Mouse (Mus musculus) liver, embryonic 14.5 days (tissue): ENCODE measurements around the gene Sdcbp2. TPM values are rescaled to one million over a fixed set of nuclear protein-coding genes. Genes with fewer than 3 reads are reported as not detected.
A peak's percentile ranks its signal among the peaks of the same experiment; 100 is the strongest.

Source experiments
- ATAC-seq: fragments of 200-750 bp; cut with Nextera tagmentation; 2 replicates; pipeline ENCODE4 v1.8.0; 2017; ENCODE audit warnings: moderate number of reproducible peaks, mild to moderate bottlenecking, moderate library complexity; ENCODE audit not compliant: insufficient read depth
- DNase-seq, 3 experiments: peaks; one replicate each; pipeline ENCODE4 v3.0.0-alpha.2; 2012 to 2013; ENCODE audit warnings: low read depth in 3 of 3, low spot score in 3 of 3
- H3K27ac ChIP-seq: fragments of 300-500 bp; sonication (generic); 2 replicates; pipeline ENCODE4 v1.5.1; 2014; ENCODE audit warnings: moderate library complexity, mild to moderate bottlenecking, control low read depth, inconsistent platforms
- H3K27me3 ChIP-seq: fragments of 300-500 bp; sonication (generic); 2 replicates; pipeline ENCODE4 v1.6.1; 2014; ENCODE audit warnings: mild to moderate bottlenecking, low read length, moderate library complexity; ENCODE audit not compliant: control insufficient read depth, insufficient read depth
- H3K36me3 ChIP-seq: fragments of 300-500 bp; sonication (generic); replicated peaks from 2 replicates; pipeline ENCODE4 v1.6.1; 2014; ENCODE audit warnings: low read depth; ENCODE audit not compliant: control insufficient read depth, insufficient read depth
- H3K4me1 ChIP-seq, 2 experiments: fragments of 200-500 bp in 1 of 2; fragments of 300-500 bp in 1 of 2; sonication (generic) in 1 of 2; replicated peaks; 2 replicates each; pipeline ENCODE4 v1.6.1; 2012 to 2014; ENCODE audit warnings: antibody characterized with exemption in 1 of 2, inconsistent platforms in 1 of 2, low read length in 1 of 2; ENCODE audit not compliant: control insufficient read depth in 2 of 2, insufficient read depth in 2 of 2
- H3K4me2 ChIP-seq: fragments of 300-500 bp; sonication (generic); 2 replicates; pipeline ENCODE4 v1.6.1; 2014; ENCODE audit warnings: low read depth, mild to moderate bottlenecking, control low read depth, moderate library complexity
- H3K4me3 ChIP-seq, 2 experiments: fragments of 200-500 bp in 1 of 2; fragments of 300-500 bp in 1 of 2; sonication (generic) in 1 of 2; 2 replicates each; pipeline ENCODE4 v1.5.1; 2012 to 2014; ENCODE audit warnings: low read depth in 2 of 2, low read length in 2 of 2, mild to moderate bottlenecking in 2 of 2, control low read depth in 1 of 2, inconsistent platforms in 1 of 2, moderate library complexity in 1 of 2; ENCODE audit not compliant: insufficient read depth in 1 of 2
- H3K9ac ChIP-seq: fragments of 300-500 bp; sonication (generic); replicated peaks from 2 replicates; pipeline ENCODE4 v1.6.1; 2014; ENCODE audit warnings: mild to moderate bottlenecking, control low read depth, moderate library complexity
- H3K9me3 ChIP-seq: fragments of 300-500 bp; sonication (generic); 2 replicates; pipeline ENCODE4 v1.6.1; 2016; ENCODE audit warnings: low read length, mixed read lengths; ENCODE audit not compliant: control insufficient read depth
- CTCF ChIP-seq: IDR thresholded peaks from 2 replicates; pipeline ENCODE4 v1.5.1; 2016; ENCODE audit warnings: antibody characterized with exemption, low read depth, control low read depth
- EP300 ChIP-seq: IDR thresholded peaks from 2 replicates; pipeline ENCODE4 v1.6.1; 2016; ENCODE audit warnings: antibody characterized with exemption, low read depth
- WGBS: fragments of 180-500 bp; shearing (Covaris S2); extraction: QIAGEN DNeasy Blood & Tissue Kit; methylation state at CpG from one replicate; pipeline ENCODE4 v1.1.7; 2014; ENCODE audit not compliant: insufficient replicate concordance; 5-methylcytosine and 5-hydroxymethylcytosine counted together
- polyA plus RNA-seq, 2 experiments: library from polyadenylated mRNA; depleted of rRNA in 1 of 2; stranded (reverse) in 1 of 2; unstranded in 1 of 2; fragments of >200 nt; fragmentation: Nextera tagmentation in 1 of 2; extraction: Ambion mirVana in 1 of 2; gene quantifications; 2 replicates each; pipeline versions ENCODE4 v1.2.1 to v1.2.3; 2012 to 2014

Gene Sdcbp2
- polyA plus RNA-seq, 2 experiments, result 0.06 to 0.22 TPM

DNA sequence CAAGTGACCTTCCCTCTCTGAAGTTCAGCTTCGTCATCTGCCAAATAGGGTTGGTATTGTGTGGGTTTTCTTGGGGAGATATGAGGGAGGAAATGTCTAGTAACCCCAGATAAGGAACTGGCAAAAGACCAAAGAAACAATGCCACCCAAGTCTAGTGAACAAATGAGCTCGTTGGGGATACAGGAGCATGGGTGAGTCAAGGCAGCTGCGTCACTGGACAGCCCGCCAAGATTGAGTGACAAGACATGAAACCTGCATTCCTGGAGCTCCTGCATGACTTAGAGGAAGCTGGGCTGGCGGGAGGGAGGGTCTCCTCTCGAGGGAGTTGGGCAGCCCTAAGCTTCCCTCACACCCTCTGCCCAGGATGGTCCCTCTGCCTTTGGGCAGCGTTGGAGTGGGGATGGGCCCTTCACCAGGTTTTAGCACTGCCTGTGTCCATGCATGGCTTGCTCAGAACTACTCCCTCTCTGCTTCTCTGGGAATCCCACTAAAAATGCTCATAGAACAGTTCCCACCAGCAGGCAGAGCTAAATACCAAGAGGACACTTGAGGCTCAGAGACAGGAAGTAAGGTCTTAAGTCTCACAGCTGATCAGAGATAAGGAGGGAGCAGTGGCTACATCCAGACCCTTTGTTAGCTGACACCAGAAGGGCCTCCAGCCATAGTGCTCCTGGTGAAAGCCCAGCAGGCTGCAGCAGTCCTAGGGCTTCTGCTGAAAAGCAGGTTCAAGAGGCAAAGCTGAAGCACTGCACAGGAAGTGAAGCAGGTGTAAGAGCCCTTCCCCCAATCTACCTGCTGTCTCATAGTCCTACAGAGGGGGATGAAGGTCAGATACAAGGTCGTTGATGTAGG lies 41.8 kb upstream of the Sdcbp2 start:
- peak; percentile 26; the same call in 1 of the 2 replicates for ATAC-seq
- Histone ChIP-seq H3K9ac (no peak overlapping the region), H3K4me1 (peaks cover 0 to 4% of the 10 kb centered on the region in 2 experiments; a peak in 2 of 4 replicates), H3K27ac (no peak overlapping the region), H3K27me3 (no peaks in the 10 kb centered on the region), H3K36me3 (no peaks in the 10 kb centered on the region), H3K9me3 (no peaks in the 10 kb centered on the region), H3K4me2 (no peak overlapping the region), H3K4me3 (no peak overlapping the region)
- no peak for DNase-seq
- WGBS, result 6% methylated on average over 8 of the region's 8 CpGs
- TF ChIP-seq EP300 (no peak), CTCF (no peak)

DNA sequence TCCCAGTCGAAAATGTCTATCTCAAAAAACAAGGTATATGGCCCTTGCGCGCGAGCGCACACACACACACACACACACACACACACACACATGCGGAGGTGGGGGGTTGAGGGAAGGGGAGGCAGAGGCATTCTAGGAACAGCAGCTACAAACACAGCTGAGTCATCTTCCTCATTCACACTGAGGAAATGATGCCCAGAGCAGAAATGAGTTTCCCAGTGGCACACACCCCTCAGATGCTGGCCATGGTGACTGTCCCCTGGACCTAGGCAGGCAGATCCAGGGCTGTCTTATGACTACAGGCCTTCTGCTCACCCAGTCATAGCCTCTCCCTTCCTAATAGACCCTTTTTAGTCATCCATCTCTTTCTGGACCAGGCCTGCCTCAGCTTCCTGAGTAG lies 38.8 kb upstream of the Sdcbp2 start:
- TF ChIP-seq EP300 (no peak), CTCF (no peak)
- Histone ChIP-seq H3K9ac (no peak overlapping the region), H3K4me3 (no peak overlapping the region), H3K4me2 (no peak overlapping the region), H3K9me3 (no peaks in the 10 kb centered on the region), H3K27me3 (no peaks in the 10 kb centered on the region), H3K27ac (no peak overlapping the region), H3K36me3 (no peaks in the 10 kb centered on the region), H3K4me1 (peaks cover 0 to 10% of the 10 kb centered on the region in 2 experiments; a peak in 2 of 4 replicates)
- ATAC-seq (peak; percentile 22), DNase-seq (no peak)
- 33% methylated on average over 6 of the region's 6 CpGs for WGBS

DNA sequence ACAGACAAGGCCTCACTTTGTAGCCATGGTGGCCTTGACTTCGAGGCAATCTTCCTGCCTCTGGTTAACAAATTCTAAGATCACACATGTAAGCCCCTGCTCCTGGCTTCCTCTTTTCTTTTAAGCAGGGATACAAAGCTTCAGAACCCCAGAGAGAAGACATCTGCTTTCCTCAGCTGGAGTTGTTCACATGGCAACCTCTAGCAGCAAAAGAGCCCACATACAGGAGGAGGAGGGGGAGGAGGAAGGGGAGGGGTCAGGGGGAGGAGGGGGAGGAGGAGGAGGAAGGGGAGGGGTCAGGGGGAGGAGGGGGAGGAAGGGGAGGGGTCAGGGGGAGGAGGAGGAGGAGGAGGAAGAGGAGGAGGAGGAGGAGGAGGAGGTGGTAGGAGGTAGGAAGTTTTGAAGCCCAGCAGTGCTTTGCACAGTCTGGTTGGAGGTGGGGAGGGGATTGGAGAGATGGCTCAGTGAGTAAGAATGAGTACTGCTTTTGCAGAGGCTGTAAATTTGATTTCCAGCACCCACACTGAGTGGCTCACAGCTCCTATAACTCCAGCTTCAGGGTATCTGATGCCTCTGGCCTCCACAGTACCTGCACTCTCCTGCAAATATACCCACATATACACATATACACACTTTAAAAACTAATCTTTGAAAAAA lies 36.3 kb upstream of the Sdcbp2 start:
- TF ChIP-seq EP300 (no peak), CTCF (no peak)
- Histone ChIP-seq H3K9me3 (no peaks in the 10 kb centered on the region), H3K27me3 (no peaks in the 10 kb centered on the region), H3K9ac (no peak overlapping the region), H3K4me1 (peaks cover 0 to 9% of the 10 kb centered on the region in 2 experiments; a peak in 1 of 4 replicates), H3K4me2 (no peak overlapping the region), H3K4me3 (no peak overlapping the region), H3K36me3 (no peaks in the 10 kb centered on the region), H3K27ac (no peak overlapping the region)
- peak; percentile 24; the same call in 1 of the 2 replicates for ATAC-seq
- 8% methylated on average over 1 of the region's 1 CpGs for WGBS
- DNase-seq, result no peak

DNA sequence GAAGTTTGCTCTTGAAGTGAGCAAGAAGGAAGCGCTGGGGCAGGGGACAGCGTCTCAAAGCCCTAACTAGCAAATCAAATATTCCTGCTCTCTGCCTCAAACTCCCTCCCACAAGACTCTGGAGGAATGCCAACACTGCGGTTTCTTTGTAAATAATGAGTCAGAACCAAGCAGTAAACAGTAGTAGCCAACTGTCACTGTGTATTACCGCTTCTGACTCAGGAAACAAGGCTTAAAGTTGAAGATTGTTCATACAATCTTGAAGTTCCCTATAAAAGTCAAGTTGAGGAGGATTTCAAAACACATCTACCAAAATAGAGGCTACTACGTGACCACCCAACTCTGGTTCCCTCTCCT lies 35.8 kb upstream of the Sdcbp2 start:
- no peaks in the 10 kb centered on the region for H3K27me3 ChIP-seq
- no peaks in the 10 kb centered on the region for H3K36me3 ChIP-seq
- no peak for TF ChIP-seq CTCF
- TF ChIP-seq EP300, result no peak
- WGBS, result 48% methylated on average over 5 of the region's 5 CpGs
- no peaks in the 10 kb centered on the region for H3K9me3 ChIP-seq
- H3K9ac ChIP-seq, result no peak overlapping the region
- peaks cover 3 to 12% of the 10 kb centered on the region in 2 experiments; a peak in 3 of 4 replicates for H3K4me1 ChIP-seq
- no peak for DNase-seq
- H3K4me2 ChIP-seq, result no peak overlapping the region
- ATAC-seq, result no peak
- no peak overlapping the region for H3K27ac ChIP-seq
- H3K4me3 ChIP-seq, result no peak overlapping the region

DNA sequence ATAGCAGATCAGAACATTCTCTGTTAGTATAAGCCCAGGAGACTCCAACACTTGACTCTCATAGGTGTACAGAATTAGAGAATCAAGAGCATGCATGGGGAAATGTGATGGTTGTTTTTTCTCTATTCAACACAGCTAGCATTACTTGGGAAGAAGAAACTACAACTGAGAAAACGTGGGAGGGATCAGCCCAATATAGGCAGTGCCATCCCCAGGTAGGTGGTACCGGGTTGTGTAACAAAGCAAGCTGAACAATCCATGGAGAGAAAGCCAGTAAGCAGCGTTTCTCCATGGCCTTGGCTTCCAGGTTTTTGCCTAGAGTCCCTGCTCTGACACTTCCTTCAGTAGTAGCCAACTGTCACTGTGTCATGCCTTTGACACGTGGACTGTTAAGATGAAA lies 33.8 kb upstream of the Sdcbp2 start:
- 45% methylated on average over 4 of the region's 4 CpGs for WGBS
- no peaks in the 10 kb centered on the region for H3K36me3 ChIP-seq
- H3K9me3 ChIP-seq, result no peaks in the 10 kb centered on the region
- TF ChIP-seq EP300, result no peak
- TF ChIP-seq CTCF, result no peak
- H3K4me1 ChIP-seq, result peaks cover 10 to 21% of the 10 kb centered on the region in 2 experiments
- no peak for DNase-seq
- no peak overlapping the region for H3K9ac ChIP-seq
- H3K27me3 ChIP-seq, result no peaks in the 10 kb centered on the region
- H3K4me3 ChIP-seq, result no peak overlapping the region
- H3K4me2 ChIP-seq, result no peak overlapping the region
- H3K27ac ChIP-seq, result no peak overlapping the region
- ATAC-seq, result no peak
